Mouse (Mus musculus) erythroblast, adult 5-6 weeks (primary cell): Measurements from ENCODE around the gene Cul3. TPM values are rescaled to one million over a fixed set of nuclear protein-coding genes. Genes with fewer than 3 reads are reported as not detected.

Experiments
- ATAC-seq: replicated peaks from 2 replicates; pipeline ENCODE4 v1.8.0; 2016; ENCODE audit warnings: moderate number of reproducible peaks, mild to moderate bottlenecking, moderate TSS enrichment, inconsistent platforms; ENCODE audit not compliant: poor library complexity, low FRiP score, severe bottlenecking
- total RNA-seq, 2 experiments: library from RNA; stranded (forward) in 1 of 2; stranded (reverse) in 1 of 2; fragments of 150-400 nt in 1 of 2; fragments of 200-764, 138-1000 nt in 1 of 2; gene quantifications; 2 replicates each; pipeline versions ENCODE4 v1.2.3 to v1.2.4; 2015 to 2017; ENCODE audit warnings: low replicate concordance in 2 of 2

Gene Cul3
- total RNA-seq, 2 experiments from 2014 or later: 66.5 to 170 TPM

DNA sequence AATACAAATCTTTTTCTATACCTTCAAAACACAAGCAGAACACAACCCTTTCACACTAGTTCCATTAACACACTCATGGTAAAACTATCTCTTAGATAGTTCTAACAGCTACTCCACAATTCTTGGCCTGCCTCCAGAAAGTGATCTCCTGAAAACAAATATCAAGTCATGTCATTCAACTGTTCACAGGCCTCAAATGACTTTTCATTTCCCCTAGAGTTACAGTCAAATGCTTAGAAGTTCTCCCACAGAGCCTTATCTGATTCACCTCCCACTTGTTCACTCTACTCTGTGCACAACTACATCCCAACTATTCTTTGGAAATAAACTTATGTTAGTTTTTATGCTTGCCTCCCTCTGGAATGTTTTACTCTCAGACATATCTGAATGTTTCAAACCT is 15.9 kb downstream of the Cul3 start:
- ATAC-seq: 0 out of 2 replicates have a peak, but pooled peaks have one; percentile 42

DNA sequence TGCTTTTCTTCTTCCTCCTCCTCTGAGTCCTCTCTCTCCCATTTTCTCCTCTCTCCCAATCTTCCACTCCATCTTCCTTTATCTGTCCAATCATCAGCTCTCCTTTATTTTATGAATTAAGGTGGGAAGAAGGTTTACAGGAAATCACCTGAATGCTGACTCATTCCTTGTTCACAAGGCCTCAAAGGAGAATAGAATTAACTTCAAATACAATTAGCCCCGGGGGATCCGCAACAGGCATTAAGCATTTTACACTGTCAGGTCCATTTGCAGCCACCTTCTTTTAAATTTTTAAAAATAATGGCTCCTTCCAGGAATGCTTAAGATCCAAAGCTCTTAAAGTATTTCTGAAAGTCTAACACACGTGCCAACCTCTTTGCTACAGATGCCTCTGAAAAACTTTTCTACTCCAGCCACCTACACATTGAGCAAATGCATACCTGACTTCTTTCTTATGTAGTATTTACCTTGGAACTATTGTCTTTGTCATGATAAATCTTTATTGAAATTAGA is 24.7 kb downstream of the Cul3 start:
- no peak for ATAC-seq

DNA sequence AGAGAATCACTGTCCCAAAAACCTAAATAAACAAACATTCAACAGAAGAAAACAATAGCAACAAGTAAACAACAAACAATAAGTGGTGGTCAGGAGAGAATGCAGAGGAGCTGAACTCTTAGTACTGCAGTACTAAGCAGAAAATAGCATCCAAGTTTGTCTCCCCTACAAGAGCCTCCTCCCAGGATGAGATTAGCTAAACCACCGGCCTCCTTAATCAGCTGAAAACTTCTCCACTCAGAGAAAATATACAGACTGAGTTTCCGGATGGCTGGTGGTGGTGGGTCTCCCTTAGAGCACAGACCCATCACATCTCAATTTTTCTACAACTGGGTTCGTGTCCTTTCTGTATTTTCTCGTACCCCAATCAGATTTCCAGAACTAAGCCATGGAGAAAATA is 47.0 kb downstream of the Cul3 start:
- ATAC-seq: no peak

DNA sequence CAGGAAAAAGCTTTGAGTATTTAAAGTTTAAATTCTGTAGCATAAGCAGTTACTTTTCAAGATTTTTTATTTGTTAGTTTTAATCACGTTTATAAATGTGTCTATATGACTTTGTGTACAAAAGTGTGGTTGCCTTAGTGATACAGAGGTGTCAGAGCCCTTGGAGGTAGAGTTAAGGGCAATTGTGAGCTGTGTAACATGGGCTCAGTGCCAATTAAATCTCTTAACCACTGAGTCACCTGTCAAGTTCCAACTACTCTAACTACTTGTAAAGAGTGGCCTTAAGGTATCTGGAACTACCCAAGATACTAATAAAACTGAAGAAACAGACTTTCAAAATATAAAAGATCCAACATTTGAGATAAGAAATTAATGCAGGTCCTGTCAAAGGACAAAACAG is 61.5 kb downstream of the Cul3 start:
- no peak for ATAC-seq

DNA sequence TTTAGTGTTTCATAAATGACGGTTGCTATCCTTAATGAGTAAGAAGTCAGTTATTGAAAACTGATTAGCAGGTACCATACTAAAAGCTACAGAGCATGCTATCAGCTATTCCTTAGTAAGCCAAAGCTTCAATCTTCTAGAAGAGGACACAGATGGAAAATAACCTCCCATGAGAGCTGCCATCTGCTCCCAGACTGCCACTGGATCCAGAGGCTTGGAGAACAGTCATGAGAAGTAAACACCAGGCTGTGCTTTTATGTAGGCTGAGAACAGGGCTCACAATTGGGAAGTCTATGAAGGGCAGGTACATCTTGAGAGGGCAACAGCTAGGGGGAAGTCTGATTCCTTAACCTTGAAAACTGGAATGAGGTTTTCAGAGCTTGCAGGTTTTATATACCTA is 79.8 kb downstream of the Cul3 start:
- ATAC-seq: no peak

DNA sequence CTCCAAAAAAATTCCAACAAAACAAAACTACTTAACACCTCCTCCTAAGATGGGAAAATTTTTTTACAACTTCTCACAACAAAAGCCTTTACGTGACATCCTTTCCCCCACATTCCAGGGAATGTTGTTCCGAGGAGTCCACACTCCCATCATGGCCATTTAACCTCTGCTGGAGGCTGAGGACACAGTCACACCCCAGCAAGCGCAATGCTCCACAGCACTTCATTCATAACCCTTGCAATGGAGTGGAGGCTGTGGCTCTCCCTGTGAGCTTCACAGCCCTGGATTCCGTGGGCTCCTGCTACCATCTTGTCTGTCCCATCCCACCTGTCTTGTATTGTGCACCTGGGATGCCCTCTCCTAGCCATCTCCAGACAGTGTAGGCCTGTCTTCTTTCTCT is 81.6 kb downstream of the Cul3 start:
- no peak for ATAC-seq

DNA sequence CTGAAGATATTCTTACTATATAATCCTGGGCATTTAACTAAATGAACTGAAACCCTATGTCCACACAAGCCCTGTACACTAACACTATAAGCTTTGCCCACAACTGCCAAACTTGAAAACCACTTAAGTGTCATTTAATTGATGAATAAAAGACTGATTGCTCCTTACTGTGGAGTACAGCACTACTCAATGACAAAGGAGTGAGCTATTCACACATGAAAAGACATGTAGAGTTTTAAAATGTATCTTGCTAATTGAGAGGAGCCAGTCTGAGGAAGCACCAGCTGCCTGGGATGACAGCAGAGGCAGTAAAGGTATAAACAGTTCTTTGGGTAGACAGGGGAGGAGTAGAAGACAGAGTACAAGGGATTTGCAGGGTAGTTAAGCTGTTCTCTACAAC is 87.0 kb downstream of the Cul3 start:
- ATAC-seq: no peak

DNA sequence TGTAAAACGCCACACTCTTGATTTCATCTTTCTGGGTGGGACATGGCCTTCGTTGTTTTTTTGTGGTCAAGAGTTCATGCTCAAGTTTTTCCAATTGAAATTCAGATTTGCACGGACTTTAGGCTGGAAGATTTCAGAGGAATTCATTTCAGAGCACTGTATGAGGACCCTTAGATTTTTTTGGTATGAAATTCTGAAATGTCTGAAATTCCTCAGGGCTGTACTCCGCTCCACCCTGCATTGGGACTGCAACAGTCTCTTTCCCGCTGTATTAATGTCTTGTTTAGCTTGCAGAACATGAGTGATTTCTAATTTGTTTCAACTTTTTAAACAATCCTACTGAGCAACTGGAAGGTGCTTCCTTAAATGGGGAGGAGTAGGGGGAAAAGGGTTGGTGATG is 90.0 kb downstream of the Cul3 start:
- ATAC-seq: no peak

DNA sequence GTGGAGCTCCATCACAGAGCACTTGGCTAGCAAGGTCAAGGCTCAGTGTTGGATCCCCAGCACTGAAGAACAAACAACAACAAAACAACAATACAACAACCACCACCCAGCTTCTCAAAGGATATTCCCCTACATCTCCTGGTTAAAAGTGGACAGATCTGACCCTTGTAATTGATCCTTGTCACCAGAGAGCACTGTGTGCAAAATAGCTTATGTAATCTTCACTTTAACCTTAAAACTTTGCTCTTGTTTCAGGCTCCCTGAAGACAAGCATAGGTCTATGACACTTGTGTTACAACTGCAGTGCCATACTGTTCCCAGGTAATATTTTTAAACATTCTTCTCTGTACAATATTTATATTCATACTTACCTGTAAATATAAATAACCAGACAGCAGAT is 93.1 kb downstream of the Cul3 start:
- ATAC-seq: no peak

DNA sequence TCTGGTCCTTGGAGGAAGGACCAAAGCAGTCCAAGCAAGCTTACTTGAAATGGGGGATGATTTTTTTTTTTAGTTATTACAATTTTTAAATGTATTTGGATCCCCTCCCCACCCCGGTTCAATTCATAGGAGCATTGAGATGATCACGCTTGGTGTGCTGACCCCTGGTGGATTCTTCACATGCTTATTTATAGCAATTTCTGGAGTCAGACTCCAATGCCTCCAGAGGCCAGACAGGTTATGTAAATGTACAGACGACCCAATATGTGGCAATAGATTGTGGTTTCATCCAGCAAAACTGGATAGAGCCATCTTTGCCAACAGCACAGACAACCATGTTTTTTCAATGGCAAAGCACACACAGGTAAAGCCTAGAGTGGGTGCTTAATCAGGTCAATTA is 96.2 kb downstream of the Cul3 start:
- ATAC-seq: no peak

DNA sequence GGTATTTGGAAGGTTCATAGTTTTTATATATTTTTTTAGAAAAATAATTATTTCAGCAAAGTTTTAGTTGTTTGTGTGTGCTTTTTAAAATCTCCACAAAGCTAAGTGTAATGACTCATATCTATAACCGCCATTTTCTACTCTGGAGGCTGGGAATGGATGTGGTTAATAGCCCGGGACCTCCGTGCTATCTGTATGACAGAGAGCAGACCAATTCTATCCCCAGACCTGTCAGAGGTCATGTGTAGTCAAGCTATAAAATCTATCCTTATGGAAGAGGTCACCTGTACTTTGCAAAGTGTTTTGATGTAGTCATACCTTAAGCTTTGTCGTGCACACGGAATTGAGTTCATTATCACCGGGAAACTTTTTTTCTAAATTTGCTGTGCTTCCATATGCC is 98.7 kb downstream of the Cul3 start:
- no peak for ATAC-seq

DNA sequence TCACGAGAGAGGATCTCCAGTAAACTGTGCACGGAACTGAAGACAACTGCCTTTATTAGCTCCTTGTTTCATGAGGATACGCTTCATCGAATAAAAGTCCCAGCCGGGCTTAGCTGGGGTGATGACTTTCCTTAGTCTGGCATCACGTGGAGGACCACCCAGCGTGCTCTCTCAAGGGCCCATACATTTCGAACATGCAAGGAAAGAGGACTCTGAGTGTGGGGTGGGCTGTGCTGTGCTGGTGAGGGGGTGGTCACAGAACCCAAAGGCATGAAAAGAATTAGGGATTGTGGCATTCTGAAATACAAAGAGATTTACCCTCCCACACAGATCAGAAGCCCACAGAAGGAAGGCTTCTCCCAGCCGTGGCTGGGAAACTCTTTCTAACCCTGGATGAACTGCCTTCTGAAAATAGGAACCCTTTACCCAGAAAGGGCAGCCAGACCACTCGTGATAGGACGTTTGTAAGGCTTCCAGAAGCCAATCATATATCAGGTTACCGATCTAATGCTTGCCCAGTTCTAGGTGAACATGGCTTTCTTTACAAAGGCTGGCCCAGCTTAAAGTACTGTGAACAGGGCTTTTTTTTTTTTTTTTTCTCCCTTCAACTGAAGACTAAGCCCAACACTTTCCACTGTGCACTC is 100.1 kb downstream of the Cul3 start:
- ATAC-seq: no peak

DNA sequence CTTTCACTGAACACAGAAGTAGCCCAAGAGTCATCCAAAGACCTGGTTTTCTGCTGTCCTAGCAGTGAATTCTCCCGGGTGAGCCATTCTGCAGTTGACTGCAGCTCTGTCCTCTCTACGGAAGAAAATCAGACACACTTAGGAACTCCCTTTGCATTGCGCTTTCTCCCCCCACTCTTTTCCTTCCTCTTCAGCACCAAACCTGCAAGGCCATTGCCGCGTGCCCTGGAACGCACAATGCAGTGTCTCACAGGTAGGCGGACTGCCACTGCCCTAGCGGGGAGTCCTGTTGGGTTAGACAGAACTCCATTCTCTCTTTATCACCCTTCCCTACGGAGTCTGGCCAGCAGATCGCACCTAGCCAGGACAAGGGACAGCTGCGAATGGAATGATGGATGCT is 100.8 kb downstream of the Cul3 start:
- no peak for ATAC-seq

DNA sequence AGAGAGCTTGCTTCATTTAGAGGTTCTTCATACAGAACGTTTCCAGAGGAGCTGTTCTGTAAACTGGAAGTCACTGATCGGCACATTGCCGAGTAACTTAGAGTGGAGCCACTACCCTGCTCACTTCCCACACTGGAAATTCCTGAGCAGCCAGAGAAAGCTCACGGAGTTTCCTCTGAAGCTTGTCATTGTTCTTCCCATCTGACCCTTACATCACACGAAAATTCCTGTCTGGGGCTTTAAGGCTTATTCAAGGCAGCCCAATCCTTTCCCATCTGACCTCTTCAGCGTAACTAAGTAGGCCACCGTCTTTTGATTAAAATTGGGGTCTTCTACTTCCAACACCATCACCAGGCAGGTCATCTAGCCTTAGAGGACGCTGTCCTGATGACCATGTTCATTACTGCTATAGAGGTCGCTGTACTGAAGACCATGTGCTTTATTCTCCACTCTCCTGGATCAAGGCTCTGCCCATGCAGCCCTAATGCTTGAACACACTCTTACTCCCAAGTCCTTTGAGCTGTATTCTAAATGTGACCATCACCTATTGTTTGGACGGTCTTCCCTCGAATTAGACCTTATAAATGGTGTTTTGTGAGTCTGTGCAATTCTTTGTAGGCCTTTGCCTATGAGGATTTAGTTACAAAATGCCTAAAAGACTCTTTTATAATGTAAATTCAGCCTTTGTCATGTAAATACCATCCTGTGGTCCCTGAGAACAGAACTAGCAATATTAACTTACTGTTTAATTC is 103.2 kb downstream of the Cul3 start:
- ATAC-seq: no peak

DNA sequence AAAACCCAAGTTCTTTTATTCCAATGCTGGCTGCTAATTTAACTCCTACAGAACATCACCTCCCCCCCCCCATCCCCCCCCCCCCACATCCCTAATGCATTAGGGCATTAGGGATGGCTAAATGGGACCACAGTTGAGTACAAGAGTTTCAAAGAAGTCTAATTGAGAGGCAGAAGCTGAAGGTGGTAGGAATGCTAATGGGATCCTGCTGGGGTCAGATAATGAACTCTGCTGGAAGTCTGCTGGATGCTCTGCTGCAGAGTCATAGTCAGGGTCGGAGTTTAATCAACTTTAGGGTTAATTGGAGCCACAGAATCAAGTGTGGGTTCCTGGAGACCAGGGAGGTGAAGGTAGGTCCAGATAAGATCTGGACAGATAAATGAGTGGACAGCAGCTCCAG is 104.2 kb downstream of the Cul3 start:
- no peak for ATAC-seq

DNA sequence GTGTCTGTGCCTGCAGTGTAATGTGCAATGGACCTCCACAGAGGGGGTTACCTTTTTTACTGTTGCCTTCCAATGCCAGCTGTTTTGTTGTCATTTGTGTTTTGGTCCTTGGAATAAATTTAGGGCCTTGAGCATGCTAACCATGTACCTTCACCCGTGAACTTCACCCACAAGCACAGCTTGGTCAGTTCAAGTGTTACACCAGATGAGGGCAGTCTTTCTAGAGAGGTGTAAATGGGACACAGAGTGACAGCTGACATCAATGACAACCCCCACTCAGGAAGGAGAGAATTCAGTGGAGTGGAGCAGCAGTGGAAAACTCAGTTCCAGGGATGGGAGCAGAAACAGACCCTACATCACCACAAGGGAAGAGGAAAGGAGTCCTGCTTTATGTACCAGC is 109.7 kb downstream of the Cul3 start:
- ATAC-seq: no peak

DNA sequence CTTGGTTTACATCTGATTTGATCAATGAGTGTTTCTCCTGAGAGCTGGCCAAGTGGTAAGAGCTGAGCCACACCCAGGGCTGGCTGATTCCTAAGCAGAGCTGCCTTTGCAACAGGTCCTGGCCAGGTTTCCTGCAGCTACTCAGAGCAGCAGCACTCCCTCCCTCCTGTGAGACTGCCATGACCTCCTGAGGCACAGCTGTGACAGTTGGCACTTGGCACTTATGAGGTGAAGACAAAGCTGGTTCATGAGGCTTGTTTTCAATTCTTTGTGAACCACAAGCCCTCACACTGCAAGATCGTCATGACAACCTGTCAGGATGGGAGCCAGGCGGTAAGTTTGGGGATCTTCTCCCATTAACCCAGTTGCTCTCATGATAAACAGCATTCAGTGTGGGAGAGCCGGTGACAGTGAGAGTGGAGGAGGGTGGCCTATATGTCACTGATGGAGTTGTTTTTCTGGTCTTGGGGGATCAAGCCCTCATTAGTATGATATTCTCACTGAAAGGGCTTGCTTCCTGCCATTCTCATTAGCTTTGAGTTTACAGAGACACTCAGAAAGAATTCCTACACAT is 115.4 kb downstream of the Cul3 start:
- no peak for ATAC-seq

DNA sequence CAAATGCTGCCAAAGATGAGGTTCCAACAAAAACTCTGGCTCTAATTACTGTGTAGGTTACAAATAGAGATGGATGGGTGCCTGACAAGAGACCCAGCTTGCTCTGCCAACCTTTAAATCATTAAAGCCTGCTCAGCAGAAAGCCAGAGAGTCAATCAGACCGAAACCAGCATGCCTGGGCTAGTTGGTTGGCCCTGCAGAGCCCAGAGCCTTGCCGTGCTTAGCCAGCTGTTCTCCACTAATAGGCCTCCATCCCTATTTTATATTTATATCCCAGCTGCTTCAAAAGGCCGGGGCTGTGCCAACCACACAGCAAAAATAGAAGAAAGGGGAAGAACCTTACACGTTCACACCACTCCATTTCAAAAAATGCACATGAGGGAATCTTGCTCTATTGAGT is 119.1 kb downstream of the Cul3 start:
- no peak for ATAC-seq

DNA sequence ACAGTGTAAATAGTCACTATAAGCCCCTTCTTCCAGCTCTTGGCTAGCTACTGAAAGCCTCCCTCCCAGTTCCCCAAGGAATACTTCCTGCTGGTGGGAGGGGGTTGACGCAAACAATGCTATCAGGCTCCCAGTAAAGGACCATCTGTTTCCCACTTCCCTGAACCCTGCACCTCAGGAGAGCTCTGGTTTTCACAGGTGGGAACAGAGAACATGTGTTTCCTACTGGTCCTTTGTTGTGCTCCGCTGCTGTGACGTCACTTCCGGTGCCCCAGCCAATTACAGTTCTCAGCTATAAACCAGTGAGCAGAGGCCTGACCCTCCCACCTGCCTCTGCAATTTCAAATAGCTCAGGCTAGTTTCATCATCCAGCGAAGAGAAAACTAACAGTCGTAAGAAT is 122.0 kb downstream of the Cul3 start, which contains the start of gene Fam124b:
Gene Fam124b, minus strand, starts transcription at position 206 of the 400 bp plus-strand sequence.
- ATAC-seq: no peak
